Mouse (Mus musculus) bone marrow macrophage, adult 2 months (primary cell): Measurements from ENCODE around the gene Fgfr2.

Source experiments
- CTCF ChIP-seq: IDR thresholded peaks from 2 replicates; pipeline ENCODE4 v1.5.1; 2012; ENCODE audit warnings: low read depth, mild to moderate bottlenecking, low read length, moderate library complexity
- POLR2A ChIP-seq: IDR thresholded peaks from 2 replicates; pipeline ENCODE4 v1.6.1; 2012; ENCODE audit warnings: mild to moderate bottlenecking, low read depth, low read length, borderline replicate concordance

DNA sequence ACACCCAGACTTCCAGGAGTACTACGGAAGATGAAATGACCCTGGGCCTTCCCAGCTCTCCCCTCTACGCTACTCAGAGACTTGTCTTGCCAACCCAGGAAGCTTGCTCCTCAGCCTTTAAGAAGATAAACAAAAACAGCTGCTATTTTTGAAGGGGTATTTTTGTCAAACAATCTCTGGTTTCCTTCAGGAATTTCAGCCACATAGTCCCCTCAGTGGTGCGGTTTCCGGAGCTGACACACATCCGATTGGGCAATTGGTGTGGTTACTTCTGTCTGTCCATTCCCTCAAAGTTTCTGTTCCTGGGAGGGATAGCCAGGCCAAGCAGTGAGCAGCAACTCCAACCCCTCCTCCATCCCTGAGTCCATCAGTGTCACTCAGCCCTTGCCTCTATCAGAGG lies 699.6 kb downstream of the Fgfr2 start:
- no peak for TF ChIP-seq CTCF
- no peak for TF ChIP-seq POLR2A
